In the genomic region with DNA sequence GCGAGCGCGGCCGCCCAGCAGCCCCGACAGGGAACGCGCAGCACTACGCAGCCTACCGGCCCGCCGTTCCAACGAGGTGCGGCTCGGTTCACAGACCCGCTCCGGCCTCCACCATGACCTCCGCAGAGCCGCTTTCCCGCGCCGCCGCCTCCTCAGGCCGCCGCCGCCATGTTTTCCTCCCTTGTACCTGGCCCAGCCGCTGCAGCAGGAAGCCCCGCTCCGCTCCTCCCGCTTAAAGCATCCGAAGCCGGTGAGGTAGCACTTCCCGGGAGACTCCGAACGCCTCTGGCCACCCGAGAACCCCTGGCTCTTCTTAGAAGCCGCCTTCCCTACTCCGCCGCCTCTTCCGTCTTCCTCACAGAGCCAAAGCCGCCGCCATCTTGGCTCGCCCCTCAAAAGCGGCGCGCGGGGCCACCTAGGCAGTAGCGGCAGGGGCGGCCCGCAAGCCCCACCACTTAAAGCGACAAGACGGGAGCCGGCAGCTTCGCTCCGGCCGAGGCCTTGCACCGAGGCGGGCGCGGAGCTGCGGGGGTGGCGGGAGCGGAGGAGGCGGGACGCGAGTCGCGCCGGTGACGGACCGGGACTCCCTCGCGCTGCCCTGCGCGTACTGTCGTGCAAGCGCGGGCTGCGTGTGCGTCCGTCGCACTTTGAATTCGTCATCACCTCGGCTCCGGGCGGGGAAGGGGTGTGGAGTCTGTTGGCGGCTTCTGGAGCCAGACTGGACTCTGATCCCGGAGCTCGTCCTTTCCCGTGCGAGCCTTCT, we compare ENCODE assay signal across 8 mouse cellular contexts. TPM values are rescaled to one million over a fixed set of nuclear protein-coding genes. Genes with fewer than 3 reads are reported as not detected.
DNase-seq lines count a peak whose midpoint lies in the region; ATAC-seq and TF ChIP-seq lines count a peak whose summit lies in the region.

Gene Ppp4r3a (minus strand): TSS at position 627 of the 763 bp plus-strand sequence.

- TF ChIP-seq EP300 in lung, postnatal 0 days (IDR thresholded peaks at IDR 0.05) = no peak

- WGBS in hindbrain, embryonic 10.5 days = under 1% methylated on average over 90 of the region's 90 CpGs
- under 1% methylated on average over 72 of the region's 90 CpGs for WGBS in lung, postnatal 0 days

- peak; percentile 94 for DNase-seq in MN1 (ENCODE audit: low spot score)
- peak; percentile 96 for DNase-seq in cerebellum, adult 9-10 months
- DNase-seq in hindbrain, embryonic 10.5 days (ENCODE audit: low spot score) = peak; percentile 97
- peak; percentile 94 for DNase-seq in layer of hippocampus, adult 9-11 months
- DNase-seq in lung, postnatal 0 days (ENCODE audit: low spot score) = peak; percentile 97
- DNase-seq in ovary, postnatal 14 days (ENCODE audit: low spot score) = peak; percentile 96
- peak; percentile 94 for DNase-seq in thymus, postnatal 14 days

- H3K27ac ChIP-seq in hindbrain, embryonic 10.5 days = peak within 1 kb of the TSS; percentile 97
- H3K27ac ChIP-seq in lung, postnatal 0 days (ENCODE audit: low read length) = peak within 1 kb of the TSS; percentile 98

- ATAC-seq in frontal cortex, adult (ENCODE audit: low TSS enrichment) = peak; percentile 91
- ATAC-seq in lung, postnatal 0 days = peak; percentile 97

- no peaks in the 10 kb centered on the region for H3K27me3 ChIP-seq in hindbrain, embryonic 10.5 days (ENCODE audit: insufficient read depth, poor library complexity, severe bottlenecking)
- no peaks in the 10 kb centered on the region for H3K27me3 ChIP-seq in lung, postnatal 0 days (replicated peaks; ENCODE audit: insufficient read depth, low read length)

- peak within 1 kb of the TSS; percentile 99 for H3K4me3 ChIP-seq in hindbrain, embryonic 10.5 days
- peak within 1 kb of the TSS; percentile 98 for H3K4me3 ChIP-seq in lung, postnatal 0 days (ENCODE audit: low read depth, low read length)

- H3K9ac ChIP-seq in lung, postnatal 0 days (replicated peaks; ENCODE audit: low read depth) = peak within 1 kb of the TSS; percentile 94

- peaks cover 28% of the 10 kb centered on the region for H3K4me1 ChIP-seq in hindbrain, embryonic 10.5 days (replicated peaks)
- H3K4me1 ChIP-seq in lung, postnatal 0 days (ENCODE audit: insufficient read depth, low read depth, low read length) = peaks cover 8% of the 10 kb centered on the region; the same call in 1 of the 2 replicates

- peak within 1 kb of the TSS; percentile 77 for H3K4me2 ChIP-seq in lung, postnatal 0 days (replicated peaks; ENCODE audit: low read depth, low read length)

- H3K36me3 ChIP-seq in hindbrain, embryonic 10.5 days = peaks cover 30% of the 10 kb centered on the region
- no peaks in the 10 kb centered on the region for H3K36me3 ChIP-seq in lung, postnatal 0 days (ENCODE audit: insufficient read depth, low read length)

- TF ChIP-seq CTCF in lung, postnatal 0 days (IDR thresholded peaks at IDR 0.05) = no peak

- no peaks in the 10 kb centered on the region for H3K9me3 ChIP-seq in hindbrain, embryonic 10.5 days
- no peaks in the 10 kb centered on the region for H3K9me3 ChIP-seq in lung, postnatal 0 days (ENCODE audit: low read length)

RNA-seq across cellular contexts. Expression of gene Ppp4r3a, which starts in this region (rescaled TPM):
- polyA plus RNA-seq in hindbrain, embryonic 10.5 days (2016; fragmentation: Nextera tagmentation; extraction: Ambion mirVana) = 50.3 and 50.8 TPM in 2 replicates
- polyA plus RNA-seq in lung, postnatal 0 days (2015; fragmentation: Nextera tagmentation; extraction: Ambion mirVana) = 16.4 and 20.5 TPM in 2 replicates

Comparison
In these comparisons a context has a peak if more than half of its experiments do, and no peak if none do; other contexts are left out.
1. Peak in every context shown above with its lines: DNase-seq, ATAC-seq, H3K4me3 ChIP-seq and H3K27ac ChIP-seq.